Mouse (Mus musculus): ENCODE results near the gene Myrfl.

DNA sequence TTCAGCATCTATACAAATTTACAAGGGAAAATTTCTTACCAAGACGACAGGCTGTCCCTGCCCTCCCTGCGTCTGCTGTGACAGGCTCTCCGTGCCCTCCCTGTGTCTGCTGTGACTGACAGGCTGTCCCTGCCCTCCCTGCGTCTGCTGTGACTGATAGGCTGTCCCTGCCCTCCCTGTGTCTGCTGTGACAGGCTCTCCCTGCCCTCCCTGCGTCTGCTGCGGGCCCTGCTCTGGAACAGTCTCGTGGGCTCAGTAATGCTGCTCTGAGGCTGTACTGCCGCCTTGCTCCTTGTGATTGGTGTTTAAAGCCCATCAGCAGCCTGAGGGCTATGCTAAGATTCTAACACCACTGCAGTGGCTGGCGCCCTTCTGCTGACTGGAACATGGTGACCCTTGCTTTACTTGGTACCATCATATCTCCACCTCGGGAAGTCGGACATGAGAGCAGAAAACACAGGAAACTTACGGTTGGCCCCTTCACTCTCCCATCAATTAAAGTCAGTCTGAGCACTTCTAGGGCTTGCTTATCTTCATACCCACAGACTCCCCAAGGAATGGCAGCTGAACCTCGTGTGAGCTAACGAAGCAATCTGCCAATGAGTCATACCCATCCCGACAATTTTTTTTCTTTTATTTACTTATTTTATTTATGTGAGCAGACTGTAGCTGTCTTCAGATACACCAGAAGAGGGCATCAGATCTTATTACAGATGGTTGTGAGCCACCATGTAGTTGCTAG is 12.4 kb upstream of the Myrfl start:
- TF ChIP-seq TAL1 (IDR thresholded peaks at IDR 0.05; ENCODE audit: low read length) (peak; percentile 72), GATA1 (IDR thresholded peaks at IDR 0.05; ENCODE audit: low read length) (0 out of 2 replicates have a peak, but pooled peaks have one; percentile 12)
